ENCODE assay signal across 8 mouse cellular contexts in the genomic region with DNA sequence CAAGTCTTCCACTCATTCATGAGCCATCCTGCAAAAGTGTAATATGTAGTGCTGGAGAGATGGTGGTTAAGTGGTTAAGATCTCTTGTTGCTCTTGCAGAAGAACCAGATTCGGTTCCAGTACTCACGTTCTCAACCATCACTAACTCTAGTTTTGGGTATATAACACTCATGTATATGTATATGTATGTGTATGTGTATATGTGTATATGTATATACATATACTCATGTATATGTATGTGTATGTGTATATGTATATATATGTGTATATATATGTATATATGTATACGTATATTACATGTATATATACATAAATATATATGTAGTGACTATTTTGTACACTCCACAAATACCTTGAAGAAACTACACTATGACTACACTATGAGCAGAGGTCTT. TPM values are rescaled to one million over a fixed set of nuclear protein-coding genes. Genes with fewer than 3 reads are reported as not detected.
DNase-seq lines count a peak whose midpoint lies in the region; ATAC-seq and TF ChIP-seq lines count a peak whose summit lies in the region.

No protein-coding gene starts in this region.

- TF ChIP-seq CTCF in bone marrow, adult 2 months (IDR thresholded peaks at IDR 0.05; ENCODE audit: control insufficient read depth, insufficient read depth, low read length), result no peak

- H3K9ac ChIP-seq in heart, embryonic 16.5 days (ENCODE audit: low read length), result peak overlapping the region; percentile 94
- peak overlapping the region; percentile 73 for H3K9ac ChIP-seq in hindbrain, embryonic 15.5 days
- peak overlapping the region; percentile 72 for H3K9ac ChIP-seq in midbrain, embryonic 13.5 days (replicated peaks)

- ATAC-seq in heart, embryonic 16.5 days (replicated peaks; ENCODE audit: extremely low read depth, insufficient read depth, low FRiP score), result 0 out of 2 replicates have a peak, but pooled peaks have one; percentile 6
- ATAC-seq in hindbrain, embryonic 15.5 days (ENCODE audit: low FRiP score, low read depth), result peak; percentile 61
- ATAC-seq in midbrain, embryonic 13.5 days, result peak; percentile 71

- WGBS in heart, embryonic 16.5 days, result 66% methylated on average over 3 of the region's 3 CpGs
- 57% methylated on average over 3 of the region's 3 CpGs for WGBS in bone marrow, adult 2 months
- WGBS in hindbrain, embryonic 15.5 days, result 67% methylated on average over 3 of the region's 3 CpGs
- 73% methylated on average over 3 of the region's 3 CpGs for WGBS in midbrain, embryonic 13.5 days

- H3K9me3 ChIP-seq in heart, embryonic 16.5 days (replicated peaks; ENCODE audit: control insufficient read depth, low read length), result no peaks in the 10 kb centered on the region
- no peaks in the 10 kb centered on the region for H3K9me3 ChIP-seq in hindbrain, embryonic 15.5 days
- H3K9me3 ChIP-seq in midbrain, embryonic 13.5 days, result no peaks in the 10 kb centered on the region

- DNase-seq in heart, adult 18-20 months, result no peak
- no peak for DNase-seq in right cerebral cortex, postnatal 10 days (ENCODE audit: low spot score in 2 of 2)
- no peak for DNase-seq in embryo, embryonic 11 days
- DNase-seq in gastrocnemius, adult 8-10 months (ENCODE audit: low spot score in 2 of 2), result no peak

- no peaks in the 10 kb centered on the region for H3K27me3 ChIP-seq in heart, embryonic 16.5 days (ENCODE audit: control insufficient read depth, insufficient read depth, low read length)
- no peaks in the 10 kb centered on the region for H3K27me3 ChIP-seq in hindbrain, embryonic 15.5 days
- 0 out of 2 replicates have a peak, but pooled peaks cover 5% of the 10 kb centered on the region for H3K27me3 ChIP-seq in midbrain, embryonic 13.5 days

- peaks cover 4% of the 10 kb centered on the region; the same call in 1 of the 2 replicates for H3K4me1 ChIP-seq in heart, embryonic 16.5 days (ENCODE audit: control insufficient read depth, insufficient read depth, low read length)
- H3K4me1 ChIP-seq in bone marrow, adult 2 months (ENCODE audit: control insufficient read depth, insufficient read depth, low read length), result no peaks in the 10 kb centered on the region; the same call in 1 of the 2 replicates
- H3K4me1 ChIP-seq in hindbrain, embryonic 15.5 days (replicated peaks), result peaks cover 7% of the 10 kb centered on the region
- peaks cover 7% of the 10 kb centered on the region for H3K4me1 ChIP-seq in midbrain, embryonic 13.5 days (replicated peaks)

- H3K27ac ChIP-seq in heart, embryonic 16.5 days (ENCODE audit: low read length), result peak overlapping the region; percentile 87
- no peak overlapping the region; the same call in 1 of the 2 replicates for H3K27ac ChIP-seq in bone marrow, adult 2 months (ENCODE audit: control insufficient read depth, insufficient read depth, low read depth, low read length, poor library complexity)
- H3K27ac ChIP-seq in hindbrain, embryonic 15.5 days (replicated peaks), result no peak overlapping the region
- H3K27ac ChIP-seq in midbrain, embryonic 13.5 days, result no peak overlapping the region

- TF ChIP-seq POLR2A in bone marrow, adult 2 months (IDR thresholded peaks at IDR 0.05; ENCODE audit: borderline replicate concordance, control insufficient read depth, low read depth, low read length), result no peak

- H3K4me2 ChIP-seq in heart, embryonic 16.5 days (ENCODE audit: low read depth, low read length), result peak overlapping the region; percentile 91
- H3K4me2 ChIP-seq in hindbrain, embryonic 15.5 days, result peak overlapping the region; percentile 59
- H3K4me2 ChIP-seq in midbrain, embryonic 13.5 days (replicated peaks), result peak overlapping the region; percentile 64

- H3K4me3 ChIP-seq in heart, embryonic 16.5 days (ENCODE audit: low read length), result peak overlapping the region; percentile 71
- H3K4me3 ChIP-seq in bone marrow, adult 2 months (replicated peaks; ENCODE audit: control insufficient read depth, low read depth, low read length), result peak overlapping the region; percentile 90
- peak overlapping the region; percentile 65 for H3K4me3 ChIP-seq in hindbrain, embryonic 15.5 days
- H3K4me3 ChIP-seq in midbrain, embryonic 13.5 days (replicated peaks), result peak overlapping the region; percentile 78

- H3K36me3 ChIP-seq in heart, embryonic 16.5 days (ENCODE audit: control insufficient read depth, insufficient read depth), result no peaks in the 10 kb centered on the region; the same call in 1 of the 2 replicates
- no peaks in the 10 kb centered on the region for H3K36me3 ChIP-seq in hindbrain, embryonic 15.5 days
- H3K36me3 ChIP-seq in midbrain, embryonic 13.5 days, result peaks cover 7% of the 10 kb centered on the region; the same call in 1 of the 2 replicates

RNA-seq across cellular contexts. Expression of gene Commd2, which starts 0.3 kb away (rescaled TPM):
- polyA plus RNA-seq in heart, embryonic 16.5 days (2015; fragmentation: Nextera tagmentation; extraction: Ambion mirVana), result 47.1 and 54.3 TPM in 2 replicates
- 10 to 100 TPM; 14.3 to 16.9 TPM for total RNA-seq in heart, adult 18-20 months (2021)
- 21.8 and 22.2 TPM in 2 replicates for polyA plus RNA-seq in bone marrow, adult 2 months (2011; ENCODE audit: insufficient read depth, insufficient read length, low replicate concordance, missing spikeins)
- 64.2 and 65.2 TPM in 2 replicates for polyA plus RNA-seq in hindbrain, embryonic 15.5 days (2015; fragmentation: Nextera tagmentation; extraction: Ambion mirVana)
- polyA plus RNA-seq in midbrain, embryonic 13.5 days (2015; fragmentation: Nextera tagmentation; extraction: Ambion mirVana), result 73.9 and 77.7 TPM in 2 replicates
- 10 to 100 TPM; 10.4 to 11.9 (median 11.4) TPM for total RNA-seq in gastrocnemius, adult 8-10 months (2022)

RNA-seq across cellular contexts. Expression of gene Ankub1, which starts 40.7 kb away (rescaled TPM):
- 0.05 and 0.07 TPM in 2 replicates for polyA plus RNA-seq in heart, embryonic 16.5 days (2015; fragmentation: Nextera tagmentation; extraction: Ambion mirVana)
- not detected for total RNA-seq in heart, adult 18-20 months (2021)
- not detected in 2 replicates for polyA plus RNA-seq in bone marrow, adult 2 months (2011; ENCODE audit: insufficient read depth, insufficient read length, low replicate concordance, missing spikeins)
- 0.27 and 0.37 TPM in 2 replicates for polyA plus RNA-seq in hindbrain, embryonic 15.5 days (2015; fragmentation: Nextera tagmentation; extraction: Ambion mirVana)
- 0.22 and 0.23 TPM in 2 replicates for polyA plus RNA-seq in midbrain, embryonic 13.5 days (2015; fragmentation: Nextera tagmentation; extraction: Ambion mirVana)
- total RNA-seq in gastrocnemius, adult 8-10 months (2022), result not detected

Comparison
In these comparisons a context has a peak if more than half of its experiments do, and no peak if none do; other contexts are left out.
1. ATAC-seq: peak in every context shown above with its lines; median percentile 71 in midbrain, embryonic 13.5 days; 61 in hindbrain, embryonic 15.5 days; 6 in heart, embryonic 16.5 days.